Mouse (Mus musculus): ENCODE data around the gene Rpl37a. TPM values are rescaled to one million over a fixed set of nuclear protein-coding genes. Genes with fewer than 3 reads are reported as not detected.

Rpl37a gene
- polyA plus RNA-seq, 1 experiment from 2014 or later = 1,403 TPM

DNA sequence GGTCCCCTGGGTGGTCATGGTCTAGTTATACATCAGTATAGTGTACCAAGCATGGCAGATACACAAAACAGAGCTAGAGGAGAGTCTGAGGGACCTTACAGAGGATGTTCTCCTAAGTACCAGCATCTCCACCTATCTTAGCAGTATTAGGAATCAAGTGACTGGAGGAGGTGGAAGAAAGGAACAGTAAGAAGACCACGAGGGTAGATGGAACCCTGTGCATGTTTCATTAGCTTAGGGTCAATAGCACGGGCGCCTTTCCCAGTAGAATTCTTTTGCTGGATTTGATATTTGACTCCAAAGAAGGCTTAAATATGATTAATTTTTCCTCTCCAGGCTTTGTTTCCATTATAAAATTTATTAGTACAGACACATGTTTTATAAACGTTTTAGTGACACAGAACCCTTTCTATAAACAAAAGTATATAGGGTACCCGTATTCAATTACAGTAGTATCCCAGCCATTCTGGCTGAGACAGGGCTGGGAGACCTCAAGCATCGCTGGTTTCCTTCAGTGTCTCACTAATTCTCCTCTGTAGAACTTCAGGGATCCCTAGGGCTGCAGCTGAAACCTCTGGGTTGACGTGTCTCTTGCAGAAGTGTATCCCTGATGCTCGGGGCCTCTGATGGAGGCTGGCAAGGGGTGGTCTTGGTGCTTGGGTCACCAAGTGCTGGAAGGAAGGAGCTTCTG lies 33.9 kb downstream of the Rpl37a start:
- H3K36me3 ChIP-seq (replicated peaks) = no peaks in the 10 kb centered on the region
- H3K9me3 ChIP-seq = no peaks in the 10 kb centered on the region
- 88% methylated on average over 8 of the region's 8 CpGs for WGBS
- H3K4me3 ChIP-seq = no peak overlapping the region
- no peaks in the 10 kb centered on the region for H3K27me3 ChIP-seq (ENCODE audit: poor library complexity, severe bottlenecking)
- peaks cover 6% of the 10 kb centered on the region for H3K4me1 ChIP-seq
- H3K27ac ChIP-seq = no peak overlapping the region
- DNase-seq (ENCODE audit: extremely low spot score, low spot score) = no peak

DNA sequence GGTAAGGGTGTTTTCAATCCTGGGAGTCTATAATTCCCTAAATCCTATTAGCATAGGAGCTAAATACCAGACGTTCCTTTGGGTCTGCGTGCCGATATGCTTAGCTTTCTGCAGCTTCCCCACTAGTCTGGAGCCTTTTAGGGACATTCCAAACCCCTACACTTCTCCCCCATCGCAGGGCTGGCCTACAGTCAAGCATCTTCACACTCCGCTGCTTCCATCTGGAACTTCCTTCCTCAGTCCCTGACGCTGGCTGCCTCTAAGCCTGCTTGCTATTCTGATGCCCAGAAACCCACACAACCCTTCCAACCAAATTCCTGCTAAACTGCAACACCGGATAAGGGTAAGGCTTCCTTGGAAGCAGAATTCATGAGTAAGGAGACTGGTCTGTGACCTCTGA lies 35.3 kb downstream of the Rpl37a start:
- Histone ChIP-seq H3K27ac (0 out of 2 replicates have a peak overlapping the region, but pooled peaks have one; percentile 25), H3K9me3 (no peaks in the 10 kb centered on the region), H3K27me3 (ENCODE audit: poor library complexity, severe bottlenecking) (no peaks in the 10 kb centered on the region), H3K4me1 (peaks cover 8% of the 10 kb centered on the region), H3K36me3 (replicated peaks) (no peaks in the 10 kb centered on the region), H3K4me3 (no peak overlapping the region)
- WGBS = 80% methylated on average over 7 of the region's 7 CpGs
- no peak for DNase-seq (ENCODE audit: extremely low spot score, low spot score)

DNA sequence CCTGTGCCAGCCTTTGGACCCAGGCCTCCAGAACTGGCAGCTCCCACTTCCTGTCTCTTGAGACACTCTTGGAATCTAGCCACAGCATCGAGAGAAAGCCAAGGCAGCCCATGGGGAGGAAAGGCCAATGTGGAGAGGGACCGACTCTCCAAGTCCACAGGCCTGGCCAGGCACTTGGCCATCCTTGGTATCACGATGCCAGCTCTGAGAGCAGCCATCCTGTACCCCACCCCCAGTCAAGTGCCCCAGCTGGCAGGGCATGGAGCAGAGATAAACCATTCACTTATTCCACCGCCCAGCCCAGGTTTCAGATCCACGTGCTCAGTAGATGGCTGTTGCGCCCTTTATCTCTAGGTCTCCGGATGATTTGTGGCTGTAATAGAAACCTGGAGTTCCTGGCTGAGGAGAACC lies 40.3 kb downstream of the Rpl37a start:
- Histone ChIP-seq H3K4me1 (peaks cover 26% of the 10 kb centered on the region), H3K27ac (peak overlapping the region; percentile 1; the same call in 1 of the 2 replicates), H3K27me3 (ENCODE audit: poor library complexity, severe bottlenecking) (no peaks in the 10 kb centered on the region), H3K36me3 (replicated peaks) (no peaks in the 10 kb centered on the region), H3K9me3 (no peaks in the 10 kb centered on the region), H3K4me3 (no peak overlapping the region)
- 94% methylated on average over 7 of the region's 7 CpGs for WGBS
- no peak for DNase-seq (ENCODE audit: extremely low spot score, low spot score)

- 87% methylated on average over 6 of the region's 6 CpGs for WGBS
- no peaks in the 10 kb centered on the region for H3K27me3 ChIP-seq (ENCODE audit: poor library complexity, severe bottlenecking)
- no peaks in the 10 kb centered on the region for H3K9me3 ChIP-seq
Observed at GRCm38 (mm10) chr1:72753211-72753610, 42.1 kb downstream of the Rpl37a start.

DNA sequence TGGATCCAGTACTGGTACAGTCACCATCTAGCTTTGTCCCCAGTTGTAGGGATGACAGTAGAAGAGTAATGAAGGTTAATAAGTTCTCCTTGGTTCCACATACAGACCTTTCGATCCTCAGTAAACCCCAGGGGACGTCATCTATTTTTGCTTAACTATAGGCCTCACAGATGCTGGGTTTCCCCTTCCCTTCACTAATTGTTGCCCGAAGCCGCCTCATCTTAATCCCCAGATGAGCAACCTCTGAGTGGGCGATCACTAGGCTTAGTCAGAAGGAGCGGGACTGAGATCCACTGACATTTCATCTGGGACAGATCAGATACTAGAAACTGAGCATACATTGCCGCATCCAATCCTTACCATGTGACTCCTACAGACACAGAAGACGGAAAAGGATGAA lies 44.1 kb downstream of the Rpl37a start:
- Histone ChIP-seq H3K9me3 (no peaks in the 10 kb centered on the region), H3K4me3 (no peak overlapping the region), H3K4me1 (peaks cover 21% of the 10 kb centered on the region), H3K36me3 (replicated peaks) (no peaks in the 10 kb centered on the region), H3K27me3 (ENCODE audit: poor library complexity, severe bottlenecking) (no peaks in the 10 kb centered on the region), H3K27ac (peak overlapping the region; percentile 62)
- WGBS = 67% methylated on average over 8 of the region's 8 CpGs
- DNase-seq (ENCODE audit: extremely low spot score, low spot score) = no peak

More at GRCm38 (mm10) chr1:72753211-72753610, 42.1 kb downstream of the Rpl37a start:
- peaks cover 27% of the 10 kb centered on the region for H3K4me1 ChIP-seq
- no peak overlapping the region for H3K4me3 ChIP-seq
- no peaks in the 10 kb centered on the region for H3K36me3 ChIP-seq (replicated peaks)
- DNase-seq (ENCODE audit: extremely low spot score, low spot score) = no peak
- no peak overlapping the region for H3K27ac ChIP-seq

- 48% methylated on average over 2 of the region's 2 CpGs for WGBS
- H3K36me3 ChIP-seq (replicated peaks) = no peaks in the 10 kb centered on the region
- peak overlapping the region; percentile 62 for H3K27ac ChIP-seq
- H3K27me3 ChIP-seq (ENCODE audit: poor library complexity, severe bottlenecking) = no peaks in the 10 kb centered on the region
- H3K9me3 ChIP-seq = no peaks in the 10 kb centered on the region
- H3K4me1 ChIP-seq = peaks cover 19% of the 10 kb centered on the region
- DNase-seq (ENCODE audit: extremely low spot score, low spot score) = no peak
- H3K4me3 ChIP-seq = no peak overlapping the region
Observed at GRCm38 (mm10) chr1:72755801-72756200, 44.7 kb downstream of the Rpl37a start.

- no peaks in the 10 kb centered on the region for H3K36me3 ChIP-seq (replicated peaks)
- no peaks in the 10 kb centered on the region for H3K27me3 ChIP-seq (ENCODE audit: poor library complexity, severe bottlenecking)
- H3K4me1 ChIP-seq = peaks cover 29% of the 10 kb centered on the region
- no peak overlapping the region for H3K4me3 ChIP-seq
- DNase-seq (ENCODE audit: extremely low spot score, low spot score) = no peak
- no peak overlapping the region for H3K27ac ChIP-seq
- no peaks in the 10 kb centered on the region for H3K9me3 ChIP-seq
- 89% methylated on average over 6 of the region's 6 CpGs for WGBS
Observed at GRCm38 (mm10) chr1:72759758-72760157, 48.7 kb downstream of the Rpl37a start.

Other genes starting within 250 kb of the Rpl37a start
- gene March4, start 174.4 kb upstream of the Rpl37a start, polyA plus RNA-seq (2016; fragmentation: Nextera tagmentation; extraction: Ambion mirVana) = not detected in 2 replicates
- 31.7 and 32.3 TPM in 2 replicates for gene Smarcal1, start 128.0 kb upstream of the Rpl37a start, polyA plus RNA-seq (2016; fragmentation: Nextera tagmentation; extraction: Ambion mirVana)
- gene Ankar, start 10.7 kb upstream of the Rpl37a start, polyA plus RNA-seq (2016; fragmentation: Nextera tagmentation; extraction: Ambion mirVana) = not detected in 2 replicates
- 742 and 777 TPM in 2 replicates for gene Igfbp2, start 113.2 kb downstream of the Rpl37a start, polyA plus RNA-seq (2016; fragmentation: Nextera tagmentation; extraction: Ambion mirVana)
- gene Igfbp5, start 163.6 kb downstream of the Rpl37a start, polyA plus RNA-seq (2016; fragmentation: Nextera tagmentation; extraction: Ambion mirVana) = 45.9 and 51.3 TPM in 2 replicates

All from forebrain, embryonic 10.5 days (tissue).